Mouse (Mus musculus) CD4-positive naive resting alpha-beta T cell, adult 57 days (primary cell): Measurements from ENCODE around the gene Mettl21c. TPM values are rescaled to one million over a fixed set of nuclear protein-coding genes. Genes with fewer than 3 reads are reported as not detected.

Experiments
- total RNA-seq: library from RNA; stranded (reverse); gene quantifications from one replicate; pipeline ENCODE4 v1.2.4, GENCODE M21; 2023

The Mettl21c gene
- not detected for total RNA-seq

DNA sequence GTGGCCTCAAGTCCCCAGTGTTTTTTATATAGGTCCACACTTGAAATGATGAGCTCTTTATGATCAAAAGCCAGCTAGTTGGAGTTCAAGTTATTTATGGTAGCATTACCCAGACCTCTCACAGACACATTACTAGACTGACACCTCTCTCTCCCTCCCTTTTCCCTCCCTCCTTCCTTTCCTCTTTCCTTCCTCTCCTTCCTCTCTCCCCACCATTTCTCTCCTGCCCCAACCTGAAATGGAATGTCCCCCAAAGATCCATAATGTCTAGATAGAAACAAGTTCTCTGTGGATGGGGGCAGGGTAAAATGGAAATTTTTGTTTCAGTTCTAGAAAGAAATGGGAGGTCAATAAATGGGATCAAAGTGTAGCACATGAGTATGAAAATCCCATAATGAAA is at the start of gene Mettl21c:
Gene Mettl21c, minus strand, starts transcription at position 101 of the 400 bp plus-strand sequence.

GRCm38 (mm10) chr1:44061836-44062235 is 42.0 kb upstream of the Mettl21c start, which contains the start of gene Gm8251:
Gene Gm8251 (minus strand): TSS chr1:44061936.

Other genes starting within 250 kb of the Mettl21c start
- 18.5 TPM for gene Uxs1, start 192.2 kb downstream of the Mettl21c start, total RNA-seq
- gene Tpp2, start 86.4 kb downstream of the Mettl21c start, total RNA-seq: 131 TPM
- gene Gm8251, start 41.9 kb upstream of the Mettl21c start, total RNA-seq: 0.35 TPM
- gene Tex30, start 82.4 kb upstream of the Mettl21c start, total RNA-seq: 40.6 TPM
- gene Kdelc1, start 98.8 kb upstream of the Mettl21c start, total RNA-seq: 1.4 TPM
- gene Bivm, start 98.9 kb upstream of the Mettl21c start, total RNA-seq: 6.1 TPM
- gene Ercc5, start 127.7 kb upstream of the Mettl21c start, total RNA-seq: 30.5 TPM
- not detected for gene Mettl21e, start 198.9 kb upstream of the Mettl21c start, total RNA-seq